Mouse (Mus musculus) embryonic facial prominence, embryonic 11.5 days (tissue): ENCODE results near the gene Cuta. TPM values are rescaled to one million over a fixed set of nuclear protein-coding genes. Genes with fewer than 3 reads are reported as not detected.
"Not testable (repeated sequence)": the region's sequence is repeated elsewhere in the genome, so short reads cannot be mapped to it uniquely, and the experiment has no call there.

ENCODE experiments used
- ATAC-seq: fragments of 200-750 bp; cut with Nextera tagmentation; replicated peaks from 2 replicates; pipeline ENCODE4 v1.8.0; 2017; ENCODE audit warnings: low read depth; ENCODE audit not compliant: insufficient number of reproducible peaks, low FRiP score, low TSS enrichment
- DNase-seq: peaks from one replicate; pipeline ENCODE4 v3.0.0-alpha.2; 2015; ENCODE audit warnings: low spot score
- H3K27ac ChIP-seq: fragments of 300-500 bp; sonication (generic); replicated peaks from 2 replicates; pipeline ENCODE4 v1.5.1; 2014; ENCODE audit warnings: mild to moderate bottlenecking, low read depth, low read length, control low read depth
- H3K27me3 ChIP-seq: fragments of 300-500 bp; sonication (generic); 2 replicates; pipeline ENCODE4 v1.6.1; 2014; ENCODE audit warnings: mild to moderate bottlenecking, low read length, moderate library complexity, mixed read lengths; ENCODE audit not compliant: control insufficient read depth, insufficient read depth
- H3K36me3 ChIP-seq: fragments of 300-500 bp; sonication (generic); replicated peaks from 2 replicates; pipeline ENCODE4 v1.6.1; 2014; ENCODE audit warnings: low read depth, mild to moderate bottlenecking, low read length, moderate library complexity, mixed read lengths; ENCODE audit not compliant: control insufficient read depth, insufficient read depth
- H3K4me1 ChIP-seq: fragments of 300-500 bp; sonication (generic); 2 replicates; pipeline ENCODE4 v1.6.1; 2014; ENCODE audit warnings: low read length, mixed read lengths; ENCODE audit not compliant: control insufficient read depth, insufficient read depth
- H3K4me2 ChIP-seq: fragments of 300-500 bp; sonication (generic); 2 replicates; pipeline ENCODE4 v1.6.1; 2014; ENCODE audit warnings: low read depth, mild to moderate bottlenecking, control low read depth, low read length, moderate library complexity
- H3K4me3 ChIP-seq: fragments of 300-500 bp; sonication (generic); 2 replicates; pipeline ENCODE4 v1.5.1; 2014; ENCODE audit warnings: low read depth, low read length, control low read depth
- H3K9ac ChIP-seq: fragments of 300-500 bp; sonication (generic); replicated peaks from 2 replicates; pipeline ENCODE4 v1.6.1; 2014; ENCODE audit warnings: mild to moderate bottlenecking, control low read depth, low read length
- H3K9me3 ChIP-seq: fragments of 300-500 bp; sonication (generic); replicated peaks from 2 replicates; pipeline ENCODE4 v1.6.1; 2016; ENCODE audit warnings: mild to moderate bottlenecking, low read length, inconsistent platforms, mixed read lengths; ENCODE audit not compliant: control insufficient read depth
- WGBS: fragments of 180-500 bp; shearing (Covaris S2); extraction: QIAGEN DNeasy Blood & Tissue Kit; methylation state at CpG from one replicate; pipeline ENCODE4 v1.1.7; 2014; 5-methylcytosine and 5-hydroxymethylcytosine counted together
- polyA plus RNA-seq: library from polyadenylated mRNA; unstranded; fragments of >200 nt; fragmentation: Nextera tagmentation; extraction: Ambion mirVana; gene quantifications from 2 replicates; pipeline ENCODE4 v1.2.1, GENCODE M21; 2014

Cuta gene
- polyA plus RNA-seq, 1 experiment from 2014 or later, result 153 TPM

- H3K9ac ChIP-seq, result no peak overlapping the region
These were observed 2.3 kb downstream of the Cuta start for GRCm38 (mm10) chr17:26936921-26937695.

GRCm38 (mm10) chr17:26936453-26936852 lies 2.9 kb downstream of the Cuta start:
- peaks cover 9% of the 10 kb centered on the region for H3K4me1 ChIP-seq
- DNase-seq (no peak), ATAC-seq (no peak)

More at GRCm38 (mm10) chr17:26936921-26937695, 2.3 kb downstream of the Cuta start:
- H3K27ac ChIP-seq, result no peak overlapping the region
- no peaks in the 10 kb centered on the region for H3K27me3 ChIP-seq
- H3K4me1 ChIP-seq, result peaks cover 9% of the 10 kb centered on the region
- no peak overlapping the region for H3K4me3 ChIP-seq
- ATAC-seq (no peak), DNase-seq (no peak)
- H3K36me3 ChIP-seq, result no peaks in the 10 kb centered on the region
- 82% methylated on average over 15 of the region's 15 CpGs for WGBS
- no peaks in the 10 kb centered on the region for H3K9me3 ChIP-seq
- H3K4me2 ChIP-seq, result no peak overlapping the region; the same call in 1 of the 2 replicates

GRCm38 (mm10) chr17:26935027-26935426 lies 4.3 kb downstream of the Cuta start:
- H3K9ac ChIP-seq, result no peak overlapping the region
- H3K4me2 ChIP-seq, result no peak overlapping the region
- H3K4me1 ChIP-seq, result peaks cover 6% of the 10 kb centered on the region
- 88% methylated on average over 9 of the region's 9 CpGs for WGBS
- H3K9me3 ChIP-seq, result no peaks in the 10 kb centered on the region
- H3K4me3 ChIP-seq, result no peak overlapping the region
- no peaks in the 10 kb centered on the region for H3K36me3 ChIP-seq
- ATAC-seq, result no peak
- DNase-seq, result no peak
- H3K27me3 ChIP-seq, result no peaks in the 10 kb centered on the region
- H3K27ac ChIP-seq, result no peak overlapping the region

More at GRCm38 (mm10) chr17:26936453-26936852, 2.9 kb downstream of the Cuta start:
- 81% methylated on average over 12 of the region's 12 CpGs for WGBS
- H3K36me3 ChIP-seq, result no peaks in the 10 kb centered on the region
- no peaks in the 10 kb centered on the region for H3K9me3 ChIP-seq
- no peak overlapping the region for H3K27ac ChIP-seq
- no peak overlapping the region for H3K4me3 ChIP-seq
- no peak overlapping the region for H3K9ac ChIP-seq
- H3K4me2 ChIP-seq, result no peak overlapping the region
- H3K27me3 ChIP-seq, result no peaks in the 10 kb centered on the region

- Histone ChIP-seq H3K4me1 (peaks cover 4% of the 10 kb centered on the region; the same call in 1 of the 2 replicates), H3K4me2 (peak overlapping the region; percentile 85; the same call in 1 of the 2 replicates), H3K9me3 (no peaks in the 10 kb centered on the region), H3K27ac (no peak overlapping the region), H3K36me3 (peaks cover under 1% of the 10 kb centered on the region; the same call in 1 of the 2 replicates), H3K4me3 (peak overlapping the region; percentile 51), H3K27me3 (no peaks in the 10 kb centered on the region), H3K9ac (no peak overlapping the region)
- DNase-seq (no peak), ATAC-seq (no peak)
- 86% methylated on average over 16 of the region's 16 CpGs for WGBS
These were observed 5.2 kb downstream of the Cuta start for GRCm38 (mm10) chr17:26933885-26934827.

GRCm38 (mm10) chr17:26933419-26933818 lies 6.0 kb downstream of the Cuta start:
- Histone ChIP-seq H3K9ac (peak overlapping the region; percentile 65), H3K4me3 (peak overlapping the region; percentile 51), H3K27ac (peak overlapping the region; percentile 43; the same call in 1 of the 2 replicates), H3K4me1 (peaks cover 4% of the 10 kb centered on the region; the same call in 1 of the 2 replicates), H3K9me3 (no peaks in the 10 kb centered on the region), H3K4me2 (peak overlapping the region; percentile 85), H3K36me3 (peaks cover 4% of the 10 kb centered on the region; the same call in 1 of the 2 replicates), H3K27me3 (no peaks in the 10 kb centered on the region)
- WGBS, result 8% methylated on average over 13 of the region's 13 CpGs
- ATAC-seq, result peak; percentile 27
- no peak for DNase-seq

- no peaks in the 10 kb centered on the region for H3K27me3 ChIP-seq
- peak within 1 kb of the TSS; percentile 65 for H3K9ac ChIP-seq
- WGBS, result under 1% methylated on average over 43 of the region's 43 CpGs
- ATAC-seq, result peak; percentile 84
- H3K4me2 ChIP-seq, result peak within 1 kb of the TSS; percentile 85
- DNase-seq, result peak; percentile 94
- peak within 1 kb of the TSS; percentile 51 for H3K4me3 ChIP-seq
- H3K36me3 ChIP-seq, result peaks cover 4% of the 10 kb centered on the region; the same call in 1 of the 2 replicates
- peak within 1 kb of the TSS; percentile 43 for H3K27ac ChIP-seq
- no peaks in the 10 kb centered on the region for H3K9me3 ChIP-seq
- peaks cover under 1% of the 10 kb centered on the region; the same call in 1 of the 2 replicates for H3K4me1 ChIP-seq
These were observed 6.5 kb downstream of the Cuta start, which contains the start of gene Phf1 for GRCm38 (mm10) chr17:26932839-26933398. Gene Phf1, plus strand, starts transcription at chr17:26933052.

- H3K4me2 ChIP-seq, H3K4me3 ChIP-seq, ATAC-seq, H3K9me3 ChIP-seq, H3K27me3 ChIP-seq, H3K27ac ChIP-seq, DNase-seq, H3K4me1 ChIP-seq, H3K9ac ChIP-seq, H3K36me3 ChIP-seq: not testable (repeated sequence)
- 67% methylated on average over 7 of the region's 7 CpGs for WGBS
These were observed 7.6 kb downstream of the Cuta start for GRCm38 (mm10) chr17:26931795-26932194.
